Mouse (Mus musculus): Measurements from ENCODE around the gene Ptgr1. TPM values are rescaled to one million over a fixed set of nuclear protein-coding genes. Genes with fewer than 3 reads are reported as not detected.

Gene Ptgr1
- polyA plus RNA-seq, 1 experiment from 2014 or later, result 6.1 TPM

DNA sequence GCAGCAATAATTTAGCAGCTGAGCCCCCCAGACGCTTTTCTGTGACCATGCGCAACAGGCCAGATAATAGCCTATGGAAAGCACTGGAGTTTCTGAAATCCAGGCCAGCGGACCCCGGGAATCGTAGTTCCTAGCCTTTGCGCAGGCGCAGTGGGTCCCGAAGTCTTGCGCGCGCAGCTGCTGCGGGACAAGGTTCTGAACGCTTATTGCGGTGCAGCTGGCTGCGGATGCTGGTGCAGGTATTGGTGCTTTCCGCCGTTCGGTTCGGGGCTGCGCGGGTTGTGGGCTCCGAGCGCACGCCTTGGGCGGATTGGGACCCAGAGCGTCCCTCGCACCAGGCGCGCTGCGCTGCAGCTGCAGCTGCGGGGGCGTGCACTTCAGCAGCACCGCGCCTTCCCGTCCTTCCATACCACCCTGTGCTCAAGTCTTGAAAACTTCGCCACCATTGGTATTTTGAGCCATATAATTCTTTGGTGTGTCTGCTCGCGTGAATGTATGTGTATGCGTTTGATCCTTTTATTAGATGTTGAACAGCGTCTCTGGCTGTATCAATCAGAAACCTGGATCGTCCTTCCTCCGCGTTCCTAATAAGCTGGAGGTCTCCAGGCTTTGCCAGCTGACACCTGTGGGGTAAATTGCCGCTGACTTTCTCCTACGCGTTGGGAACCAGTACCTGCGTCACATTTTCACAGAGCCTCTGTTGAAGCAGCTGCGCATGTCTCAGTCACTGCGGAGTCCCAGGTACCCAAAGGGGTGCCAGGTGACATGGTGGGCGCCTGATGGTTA, 43.3 kb downstream of the Ptgr1 start, which contains the start of gene Zkscan16:
Zkscan16 (plus strand) TSS at position 209 of the 786 bp plus-strand sequence.
- peak; percentile 93 for ATAC-seq (ENCODE audit: low FRiP score)
- H3K9ac ChIP-seq, result peak within 1 kb of the TSS; percentile 74
- H3K27ac ChIP-seq, result peak within 1 kb of the TSS; percentile 45
- WGBS, result under 1% methylated on average over 50 of the region's 50 CpGs
- peak within 1 kb of the TSS; percentile 82 for H3K4me2 ChIP-seq
- no peaks in the 10 kb centered on the region for H3K36me3 ChIP-seq
- H3K27me3 ChIP-seq, result 0 out of 2 replicates have a peak, but pooled peaks cover 6% of the 10 kb centered on the region
- H3K4me3 ChIP-seq, result peak within 1 kb of the TSS; percentile 57
- peaks cover 14% of the 10 kb centered on the region for H3K4me1 ChIP-seq (replicated peaks)
- H3K9me3 ChIP-seq, result no peaks in the 10 kb centered on the region

DNA sequence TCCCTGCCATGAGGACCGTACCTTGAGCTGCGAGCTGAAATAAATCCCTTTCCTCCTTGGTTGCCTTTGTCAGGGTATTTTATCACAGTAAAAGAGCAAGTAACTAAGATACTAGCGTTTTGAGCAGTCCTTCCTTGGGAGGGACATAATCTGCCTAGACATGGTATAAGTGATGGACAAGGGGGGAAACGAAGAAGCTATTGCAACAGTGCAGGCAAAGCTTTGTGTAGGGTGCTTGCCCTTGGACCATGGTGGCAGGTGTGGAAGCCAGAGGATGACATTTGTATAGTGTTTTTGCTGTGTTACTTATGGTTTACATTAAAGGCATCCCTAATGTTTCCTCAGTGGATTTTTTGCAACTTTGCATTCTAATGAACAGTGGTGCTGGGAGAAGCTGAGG, 44.0 kb downstream of the Ptgr1 start:
- peaks cover 14% of the 10 kb centered on the region for H3K4me1 ChIP-seq (replicated peaks)
- peak overlapping the region; percentile 45; the same call in 1 of the 2 replicates for H3K27ac ChIP-seq
- peak overlapping the region; percentile 57 for H3K4me3 ChIP-seq
- H3K27me3 ChIP-seq, result 0 out of 2 replicates have a peak, but pooled peaks cover 6% of the 10 kb centered on the region
- H3K9ac ChIP-seq, result peak overlapping the region; percentile 74
- H3K36me3 ChIP-seq, result no peaks in the 10 kb centered on the region
- WGBS, result 82% methylated on average over 4 of the region's 4 CpGs
- no peaks in the 10 kb centered on the region for H3K9me3 ChIP-seq
- H3K4me2 ChIP-seq, result peak overlapping the region; percentile 82
- ATAC-seq (ENCODE audit: low FRiP score), result peak; percentile 47

DNA sequence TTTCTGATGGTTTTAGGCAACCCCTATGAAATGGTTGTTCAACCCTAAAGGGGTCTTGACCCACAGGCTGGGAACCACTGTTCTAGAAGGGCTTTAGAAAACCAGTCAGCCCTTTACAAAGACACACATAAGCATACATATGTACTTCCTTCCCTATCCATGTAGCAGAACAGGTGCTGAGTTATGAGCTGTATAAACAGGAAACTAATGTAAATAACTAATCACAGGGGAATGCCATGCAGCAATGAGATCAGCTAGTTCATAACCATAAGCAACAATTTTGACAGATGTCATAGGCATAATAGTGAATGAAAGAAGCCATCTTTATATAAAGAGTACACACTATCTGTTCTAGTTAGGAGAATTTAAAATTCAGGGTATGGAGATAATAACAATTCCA, 45.3 kb downstream of the Ptgr1 start:
- Histone ChIP-seq H3K4me1 (replicated peaks) (peaks cover 14% of the 10 kb centered on the region), H3K4me3 (no peak overlapping the region), H3K27me3 (0 out of 2 replicates have a peak, but pooled peaks cover 6% of the 10 kb centered on the region), H3K9me3 (no peaks in the 10 kb centered on the region), H3K9ac (no peak overlapping the region), H3K4me2 (no peak overlapping the region), H3K36me3 (no peaks in the 10 kb centered on the region), H3K27ac (no peak overlapping the region)
- ATAC-seq (ENCODE audit: low FRiP score), result no peak

DNA sequence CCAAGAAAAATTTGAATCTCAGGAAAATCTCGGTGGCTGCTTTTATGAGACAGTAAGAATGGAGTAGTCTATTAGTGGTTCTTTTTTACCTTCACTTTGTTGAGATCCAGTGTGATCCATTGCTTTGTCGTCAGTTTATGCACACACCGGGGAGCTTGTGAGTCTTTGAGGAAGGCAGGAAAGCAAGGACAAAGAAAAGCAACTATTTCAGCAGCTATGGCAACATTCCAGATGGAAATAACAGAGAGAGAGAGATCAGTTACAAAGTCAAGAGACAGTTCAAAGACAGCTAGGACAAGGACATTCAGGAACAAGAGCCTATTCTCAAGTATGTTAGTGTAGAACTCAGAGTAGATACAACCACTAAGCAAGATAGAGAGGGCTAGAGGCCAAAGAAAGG, 51.1 kb downstream of the Ptgr1 start:
- no peak for ATAC-seq (ENCODE audit: low FRiP score)

DNA sequence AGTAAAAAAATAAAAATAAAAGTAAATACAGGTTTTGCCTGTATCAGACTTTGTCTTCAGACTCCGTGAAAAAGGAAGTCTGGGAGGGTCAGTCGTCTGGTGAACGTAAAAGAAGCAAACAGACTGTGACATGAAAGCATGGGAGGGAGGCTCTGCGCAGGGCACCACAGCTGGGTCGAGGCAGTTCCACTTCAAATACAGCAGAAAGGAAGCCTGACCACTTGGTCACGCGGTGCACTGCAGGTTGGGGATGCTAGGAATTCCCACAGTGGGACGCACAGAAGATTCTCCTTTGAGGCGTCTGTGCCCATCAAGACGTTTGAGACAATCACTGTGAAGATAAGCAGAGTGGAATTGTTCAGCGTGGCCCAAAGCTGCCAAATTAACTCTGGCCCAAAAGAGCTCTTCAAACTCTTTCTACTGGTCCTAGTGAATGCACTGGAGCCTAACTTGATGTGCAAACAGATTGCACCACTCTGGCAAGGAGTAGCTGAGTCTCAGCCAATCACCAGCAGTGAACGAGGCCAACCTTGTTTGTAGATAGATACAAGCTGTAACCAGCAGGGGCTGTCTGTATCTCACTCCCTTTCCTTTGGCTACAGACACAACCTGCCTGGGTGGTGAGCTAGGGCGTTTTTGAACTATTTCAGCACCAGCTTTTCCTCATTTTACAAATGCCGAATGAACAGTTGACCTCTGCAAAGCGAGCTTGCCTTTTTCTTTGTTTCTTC, 52.0 kb downstream of the Ptgr1 start:
- Histone ChIP-seq H3K9me3 (no peaks in the 10 kb centered on the region), H3K36me3 (no peaks in the 10 kb centered on the region), H3K4me1 (replicated peaks) (0 out of 2 replicates have a peak, but pooled peaks cover 5% of the 10 kb centered on the region), H3K4me3 (no peak overlapping the region), H3K4me2 (no peak overlapping the region), H3K27me3 (no peaks in the 10 kb centered on the region), H3K9ac (no peak overlapping the region), H3K27ac (no peak overlapping the region)
- ATAC-seq (ENCODE audit: low FRiP score), result peak; percentile 74
- WGBS, result 51% methylated on average over 15 of the region's 15 CpGs

More for the DNA sequence above, 51.1 kb downstream of the Ptgr1 start:
- no peak overlapping the region for H3K9ac ChIP-seq
- no peaks in the 10 kb centered on the region for H3K9me3 ChIP-seq
- no peaks in the 10 kb centered on the region for H3K27me3 ChIP-seq
- H3K36me3 ChIP-seq, result no peaks in the 10 kb centered on the region
- H3K27ac ChIP-seq, result no peak overlapping the region
- no peak overlapping the region for H3K4me2 ChIP-seq
- WGBS, result 46% methylated on average over 3 of the region's 3 CpGs
- H3K4me1 ChIP-seq (replicated peaks), result 0 out of 2 replicates have a peak, but pooled peaks cover 5% of the 10 kb centered on the region
- H3K4me3 ChIP-seq, result no peak overlapping the region

DNA sequence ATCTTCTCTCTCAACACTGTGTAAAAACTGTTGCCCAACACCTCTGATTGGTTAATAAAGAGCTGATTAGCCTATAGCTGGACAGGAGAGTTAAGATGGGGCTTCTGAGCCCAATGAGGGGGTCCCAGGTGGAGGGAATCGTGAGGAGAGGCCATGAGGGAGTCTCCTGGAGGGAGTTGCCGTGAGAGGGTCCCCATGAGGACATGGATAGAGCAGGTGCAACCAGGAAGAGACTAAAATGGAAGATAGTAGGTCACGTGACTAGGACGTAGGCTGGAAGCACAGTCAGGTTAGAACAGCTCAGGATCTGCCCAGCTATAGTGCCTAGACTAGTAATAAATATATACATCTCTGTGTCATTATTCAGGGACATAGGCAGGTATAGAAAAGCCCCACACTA, 52.6 kb downstream of the Ptgr1 start:
- no peak overlapping the region for H3K4me3 ChIP-seq
- no peaks in the 10 kb centered on the region for H3K27me3 ChIP-seq
- no peak overlapping the region for H3K27ac ChIP-seq
- ATAC-seq (ENCODE audit: low FRiP score), result no peak
- H3K4me1 ChIP-seq (replicated peaks), result 0 out of 2 replicates have a peak, but pooled peaks cover 5% of the 10 kb centered on the region
- WGBS, result 80% methylated on average over 4 of the region's 4 CpGs
- H3K36me3 ChIP-seq, result no peaks in the 10 kb centered on the region
- no peaks in the 10 kb centered on the region for H3K9me3 ChIP-seq
- no peak overlapping the region for H3K4me2 ChIP-seq
- H3K9ac ChIP-seq, result no peak overlapping the region

DNA sequence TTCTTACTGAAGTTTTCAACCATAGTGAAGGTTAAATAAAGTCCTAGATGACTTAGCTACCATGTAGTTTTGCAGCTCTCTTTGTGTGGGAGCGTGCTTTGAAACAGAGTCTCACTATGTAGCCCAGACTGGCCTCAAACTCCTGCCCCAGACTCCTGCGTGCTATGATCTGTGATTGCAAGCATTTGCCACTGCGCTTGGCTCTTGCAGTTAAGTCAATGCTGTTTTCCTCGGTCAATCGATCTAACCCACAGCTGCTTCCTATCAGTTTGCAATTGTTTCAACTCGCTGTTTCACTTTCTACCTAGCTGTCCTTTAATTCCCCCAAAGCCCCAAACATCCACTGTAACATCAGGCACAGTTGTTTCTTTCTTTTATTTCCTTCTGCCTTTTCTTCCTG, 54.4 kb downstream of the Ptgr1 start:
- no peak for ATAC-seq (ENCODE audit: low FRiP score)
- WGBS, result 89% methylated on average over 6 of the region's 6 CpGs
- 0 out of 2 replicates have a peak, but pooled peaks cover 5% of the 10 kb centered on the region for H3K4me1 ChIP-seq (replicated peaks)
- H3K27ac ChIP-seq, result no peak overlapping the region
- H3K4me2 ChIP-seq, result no peak overlapping the region
- H3K9me3 ChIP-seq, result no peaks in the 10 kb centered on the region
- no peak overlapping the region for H3K9ac ChIP-seq
- H3K36me3 ChIP-seq, result no peaks in the 10 kb centered on the region
- no peak overlapping the region for H3K4me3 ChIP-seq
- H3K27me3 ChIP-seq, result no peaks in the 10 kb centered on the region

DNA sequence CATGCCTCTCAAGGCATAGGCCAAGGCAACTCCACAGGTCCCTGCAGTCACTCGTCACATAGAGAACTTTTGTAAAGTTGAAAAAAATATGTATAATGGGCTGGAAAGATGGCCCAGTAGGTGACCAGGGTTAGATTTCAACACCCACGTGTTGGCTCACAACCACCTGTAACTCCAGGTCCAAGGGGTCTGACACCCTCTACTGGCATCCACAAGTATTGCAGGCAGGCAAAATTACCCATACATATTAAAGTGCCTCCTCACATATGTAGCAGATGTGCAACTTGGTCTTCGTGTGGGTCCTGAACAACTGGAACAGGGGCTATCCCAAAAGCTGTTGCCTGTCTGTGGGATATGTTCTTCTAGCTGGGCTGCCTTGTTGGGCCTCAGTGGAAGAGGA, 59.3 kb downstream of the Ptgr1 start:
- Histone ChIP-seq H3K4me2 (no peak overlapping the region), H3K27me3 (no peaks in the 10 kb centered on the region), H3K9me3 (peaks cover 9% of the 10 kb centered on the region), H3K36me3 (no peaks in the 10 kb centered on the region), H3K27ac (no peak overlapping the region), H3K9ac (no peak overlapping the region), H3K4me3 (no peak overlapping the region), H3K4me1 (replicated peaks) (no peaks in the 10 kb centered on the region)
- ATAC-seq (ENCODE audit: low FRiP score), result no peak
- 69% methylated on average over 3 of the region's 3 CpGs for WGBS

DNA sequence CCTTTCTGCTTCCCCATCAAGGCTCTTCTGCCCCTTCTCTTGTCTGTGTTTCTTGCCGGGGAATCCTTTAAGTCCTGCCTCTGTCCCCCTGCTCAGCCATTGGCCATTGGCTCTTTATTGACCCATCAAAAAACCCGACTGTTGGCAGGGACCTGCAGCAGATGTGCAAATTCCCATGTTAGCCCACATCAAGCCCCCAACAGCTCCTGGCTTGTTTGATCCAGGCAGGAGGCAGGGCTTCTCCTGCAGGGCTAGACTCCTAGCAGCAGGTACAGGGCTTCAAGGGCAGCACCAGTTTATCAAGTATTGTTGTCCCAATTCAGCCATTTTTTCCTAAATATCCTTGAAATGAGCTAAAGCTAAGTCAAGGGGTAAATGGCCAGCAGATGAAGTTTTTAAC, 60.8 kb downstream of the Ptgr1 start:
- Histone ChIP-seq H3K27ac (no peak overlapping the region), H3K9ac (no peak overlapping the region), H3K9me3 (peaks cover 9% of the 10 kb centered on the region), H3K27me3 (no peaks in the 10 kb centered on the region), H3K4me3 (no peak overlapping the region), H3K4me1 (replicated peaks) (no peaks in the 10 kb centered on the region), H3K4me2 (no peak overlapping the region), H3K36me3 (no peaks in the 10 kb centered on the region)
- 46% methylated on average over 2 of the region's 2 CpGs for WGBS
- no peak for ATAC-seq (ENCODE audit: low FRiP score)

DNA sequence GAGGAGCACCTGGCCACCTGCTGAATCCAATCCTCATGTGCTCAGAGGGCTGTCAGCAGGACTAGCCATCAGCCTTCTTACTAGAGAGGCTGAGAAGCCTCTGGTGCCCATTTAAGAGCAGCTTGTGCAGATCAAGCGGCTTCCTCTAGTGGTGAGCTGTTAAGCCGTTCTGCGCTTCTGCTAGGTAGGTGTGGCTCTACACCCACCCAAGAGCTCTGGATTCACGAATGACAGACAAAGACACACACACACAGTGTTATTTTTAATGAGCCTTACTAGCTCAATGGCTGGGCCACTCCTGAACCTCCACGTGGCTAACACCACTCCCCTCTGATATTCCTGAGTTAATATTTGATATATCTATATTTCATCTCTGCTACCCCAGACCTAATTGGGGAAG, 61.3 kb downstream of the Ptgr1 start:
- WGBS, result 63% methylated on average over 5 of the region's 5 CpGs
- H3K4me3 ChIP-seq, result no peak overlapping the region
- H3K4me2 ChIP-seq, result no peak overlapping the region
- H3K9ac ChIP-seq, result no peak overlapping the region
- no peaks in the 10 kb centered on the region for H3K36me3 ChIP-seq
- peaks cover 9% of the 10 kb centered on the region for H3K9me3 ChIP-seq
- H3K27ac ChIP-seq, result no peak overlapping the region
- no peak for ATAC-seq (ENCODE audit: low FRiP score)
- no peaks in the 10 kb centered on the region for H3K4me1 ChIP-seq (replicated peaks)
- no peaks in the 10 kb centered on the region for H3K27me3 ChIP-seq

DNA sequence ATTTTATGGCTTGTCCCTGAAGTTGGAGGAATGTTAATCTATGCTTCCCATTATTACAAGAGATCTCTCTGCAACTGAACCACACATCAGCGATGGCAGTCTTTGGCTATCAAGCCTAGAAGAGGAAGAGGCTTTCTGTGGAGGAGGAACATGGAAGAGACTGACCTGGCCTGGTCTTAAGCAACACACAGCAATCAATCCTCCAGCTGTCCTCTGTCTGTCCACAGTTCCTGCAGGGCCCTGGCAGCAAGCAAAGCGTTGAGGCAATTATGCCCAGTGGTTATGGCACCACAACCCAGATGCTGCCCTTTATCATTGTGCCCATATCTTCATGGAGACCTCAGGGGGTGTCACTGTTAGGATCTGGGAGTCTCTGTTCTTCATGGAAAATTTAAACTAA, 63.0 kb downstream of the Ptgr1 start:
- no peaks in the 10 kb centered on the region for H3K36me3 ChIP-seq
- no peak overlapping the region for H3K9ac ChIP-seq
- WGBS, result 83% methylated on average over 2 of the region's 2 CpGs
- H3K4me1 ChIP-seq (replicated peaks), result no peaks in the 10 kb centered on the region
- H3K9me3 ChIP-seq, result peaks cover 9% of the 10 kb centered on the region
- no peak overlapping the region for H3K4me3 ChIP-seq
- no peaks in the 10 kb centered on the region for H3K27me3 ChIP-seq
- H3K4me2 ChIP-seq, result no peak overlapping the region
- no peak for ATAC-seq (ENCODE audit: low FRiP score)
- no peak overlapping the region for H3K27ac ChIP-seq
